Mouse (Mus musculus): Measurements from ENCODE around the gene AL732309.1.

Gene AL732309.1

GRCm38 (mm10) chr2:25218445-25218844 lies 28.2 kb downstream of the AL732309.1 start, which contains the start of gene Fam166a:
Gene Fam166a (plus strand): TSS chr2:25218745.
- in situ Hi-C loops (cut with MboI, MseI) = no loop called here

GRCm38 (mm10) chr2:25217666-25218065 lies 29.0 kb downstream of the AL732309.1 start:
- in situ Hi-C loops (cut with MboI, MseI) = no loop called here

DNA sequence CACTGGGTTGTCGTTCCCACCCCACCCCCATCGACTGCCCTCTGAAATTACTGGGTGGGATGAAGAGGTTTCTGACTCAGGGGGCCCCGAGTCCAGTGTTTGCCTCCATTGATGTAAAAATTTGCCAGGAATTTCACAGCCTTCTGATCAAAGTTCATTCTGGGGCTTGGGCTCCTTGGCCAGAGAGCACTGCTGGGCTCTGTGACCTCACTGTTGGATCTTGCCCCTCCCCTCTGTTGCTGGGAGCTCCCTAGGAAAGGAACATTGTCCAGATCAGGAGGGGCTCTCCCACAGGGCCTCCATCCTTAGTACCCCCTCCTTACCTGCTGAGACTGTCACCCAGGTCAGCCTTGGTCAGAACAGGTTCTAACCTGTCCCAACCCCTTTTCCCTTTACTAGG lies 32.2 kb downstream of the AL732309.1 start, which contains the start of gene Stpg3:
Gene Stpg3, minus strand, starts transcription at position 194 of the 400 bp plus-strand sequence.
- in situ Hi-C loops (cut with MboI, MseI) = no loop called here

- in situ Hi-C loops (cut with MboI, MseI) = no loop called here
These were observed 33.3 kb downstream of the AL732309.1 start for GRCm38 (mm10) chr2:25213266-25213865.

GRCm38 (mm10) chr2:25211121-25211670 lies 35.5 kb downstream of the AL732309.1 start, which contains the start of gene Nelfb:
Gene Nelfb (minus strand): TSS chr2:25211489.
- in situ Hi-C loops (cut with MboI, MseI) = no loop called here

DNA sequence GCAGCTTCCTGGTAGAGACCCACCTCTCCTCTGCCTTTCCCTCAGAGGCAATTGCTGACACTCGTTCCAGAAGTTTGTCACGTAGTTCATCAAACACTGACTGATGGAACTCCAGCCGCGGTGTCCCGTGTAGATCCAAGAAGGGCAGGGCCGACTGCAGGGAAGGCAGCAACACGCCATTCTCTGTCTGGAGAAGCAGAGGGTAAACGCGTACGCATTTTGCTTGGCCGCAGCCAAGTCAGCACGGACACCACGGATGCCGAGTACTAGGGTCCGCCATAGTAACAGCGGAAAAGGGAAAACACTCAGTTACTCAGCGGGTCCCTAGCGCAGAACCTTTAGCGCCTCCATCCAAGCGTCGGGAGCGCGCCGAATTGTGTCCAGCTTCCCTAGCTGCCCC lies 36.0 kb downstream of the AL732309.1 start:
- in situ Hi-C loops (cut with MboI, MseI) = no loop called here

- in situ Hi-C loops (cut with MboI, MseI) = no loop called here
These were observed 39.1 kb downstream of the AL732309.1 start for GRCm38 (mm10) chr2:25207593-25207992.

DNA sequence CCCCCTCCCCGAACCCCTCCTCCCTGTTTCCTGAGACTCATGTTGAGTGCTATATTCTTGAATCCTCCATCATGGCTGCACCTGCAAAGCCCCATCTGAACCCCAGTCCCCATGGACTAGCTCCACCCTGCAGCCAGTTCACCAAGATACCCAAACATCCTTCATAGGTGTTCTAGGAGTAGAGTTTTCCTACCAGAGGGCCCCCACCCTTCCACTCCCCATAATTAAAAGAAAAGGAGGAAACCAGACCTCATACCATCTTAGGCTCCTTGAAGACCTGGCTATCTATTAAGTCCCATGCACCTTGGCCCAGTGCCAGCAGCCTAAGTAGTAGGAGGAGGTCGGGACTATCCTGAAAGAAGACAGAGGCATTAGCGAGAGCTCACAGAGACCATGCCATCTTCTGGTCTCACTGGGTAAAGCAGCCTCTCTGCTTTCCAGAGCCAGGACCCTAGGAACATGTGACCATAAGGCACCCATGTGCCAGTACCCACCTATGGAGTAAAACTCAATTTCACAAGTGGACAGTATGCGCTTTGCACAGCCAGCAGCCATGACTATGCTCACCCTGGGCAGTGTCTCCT lies 42.9 kb downstream of the AL732309.1 start:
- in situ Hi-C loops (cut with MboI, MseI) = no loop called here

GRCm38 (mm10) chr2:25200631-25201030 lies 46.0 kb downstream of the AL732309.1 start:
- in situ Hi-C loops (cut with MboI, MseI) = no loop called here

DNA sequence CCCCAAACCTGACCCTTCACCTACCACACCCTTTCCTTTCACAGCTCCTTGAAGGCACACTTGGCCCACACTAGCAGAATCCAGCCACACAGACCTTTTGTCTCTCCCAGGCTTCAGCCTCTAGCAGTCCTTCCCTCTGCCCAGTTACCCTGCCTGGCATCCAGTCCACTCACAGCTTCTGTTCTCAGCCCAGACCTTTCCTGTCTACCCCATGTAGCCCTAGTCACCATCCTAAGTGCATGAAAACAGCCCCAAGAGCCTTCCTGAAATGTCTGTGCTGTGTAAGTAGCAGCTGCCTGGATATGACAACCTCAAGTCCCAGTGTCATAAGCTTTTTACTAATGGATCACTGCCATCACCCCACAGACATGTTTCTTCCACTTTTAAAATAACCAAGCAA lies 48.7 kb downstream of the AL732309.1 start:
- in situ Hi-C loops (cut with MboI, MseI) = no loop called here

DNA sequence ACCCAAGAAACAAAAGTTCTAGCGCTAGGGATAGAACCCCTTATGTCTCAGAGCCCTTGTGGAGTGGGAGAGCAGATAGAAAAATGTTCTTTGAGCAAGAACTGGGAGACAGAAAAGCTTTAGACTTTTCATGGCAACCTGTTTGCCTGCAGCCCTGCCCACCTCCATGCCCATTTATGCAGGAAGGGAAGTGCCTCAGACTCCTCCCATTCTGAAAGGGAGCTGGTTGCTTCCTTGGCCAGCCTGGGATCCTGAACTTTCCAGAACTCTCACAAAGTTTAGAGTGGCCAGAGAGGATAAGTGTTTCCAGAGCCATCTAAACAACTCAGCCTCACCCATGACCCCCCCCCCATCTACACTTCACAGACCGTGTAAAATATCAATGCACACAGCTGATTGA lies 49.5 kb downstream of the AL732309.1 start:
- in situ Hi-C loops (cut with MboI, MseI) = no loop called here

GRCm38 (mm10) chr2:25196172-25196954 lies 50.3 kb downstream of the AL732309.1 start, which contains the start of gene Tor4a:
Gene Tor4a (minus strand): TSS chr2:25196886.
- in situ Hi-C loops (cut with MboI, MseI) = no loop called here

GRCm38 (mm10) chr2:25195211-25196156 lies 51.2 kb downstream of the AL732309.1 start:
- in situ Hi-C loops (cut with MboI, MseI) = no loop called here
